In the genomic region with DNA sequence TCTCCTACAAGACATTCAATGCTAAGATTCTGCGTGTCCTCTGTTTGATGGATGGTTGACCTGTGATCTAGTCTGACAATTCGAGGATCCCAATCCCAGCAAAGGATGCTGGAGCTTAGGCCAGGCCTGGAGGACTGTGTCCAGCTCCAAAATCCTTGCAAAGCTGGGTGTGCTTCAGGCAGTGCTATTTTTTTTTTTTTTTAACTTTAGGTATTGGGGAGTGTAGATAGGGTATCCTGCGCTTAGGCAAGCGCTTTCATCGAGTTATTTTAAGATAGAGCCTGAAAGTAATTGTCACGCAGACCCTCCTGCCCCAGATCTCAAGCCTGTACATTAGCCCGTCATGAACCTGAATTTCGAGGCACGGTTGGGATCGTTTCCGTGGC, we compare ENCODE assay signal across 11 mouse cellular contexts. TPM values are rescaled to one million over a fixed set of nuclear protein-coding genes. Genes with fewer than 3 reads are reported as not detected.
A peak's percentile ranks its signal among the peaks of the same experiment; 100 is the strongest.
DNase-seq lines count a peak whose midpoint lies in the region; ATAC-seq and TF ChIP-seq lines count a peak whose summit lies in the region.
"Had no signal": no experiment of that assay in that cellular context is flagged by ENCODE, and none has a peak within 500 bp of the region (broad histone marks: within the 10 kb centered on the region; RNA-seq: fewer than 3 reads in every experiment).

No protein-coding gene starts in this region.

- H3K27me3 ChIP-seq in embryonic facial prominence, embryonic 15.5 days, result peaks cover 70% of the 10 kb centered on the region
- peaks cover 27% of the 10 kb centered on the region for H3K27me3 ChIP-seq in intestine, embryonic 16.5 days (replicated peaks; ENCODE audit: control insufficient read depth, insufficient read depth, low read length)
- peaks cover 51% of the 10 kb centered on the region for H3K27me3 ChIP-seq in neural tube, embryonic 12.5 days (replicated peaks)

- no peak for TF ChIP-seq CTCF in layer of hippocampus, adult 2 months (conservative IDR thresholded peaks at IDR 0.05)

- H3K4me3 ChIP-seq in layer of hippocampus, adult 2 months, result peak overlapping the region; percentile 39; the same call in 1 of the 2 replicates
- peak overlapping the region; percentile 41 for H3K4me3 ChIP-seq in embryonic facial prominence, embryonic 15.5 days (replicated peaks)
- peak overlapping the region; percentile 51 for H3K4me3 ChIP-seq in intestine, embryonic 16.5 days (ENCODE audit: low read length)
- peak overlapping the region; percentile 41 for H3K4me3 ChIP-seq in neural tube, embryonic 12.5 days

- no peak overlapping the region for H3K27ac ChIP-seq in layer of hippocampus, adult 2 months
- H3K27ac ChIP-seq in embryonic facial prominence, embryonic 15.5 days (replicated peaks), result no peak overlapping the region
- no peak overlapping the region for H3K27ac ChIP-seq in intestine, embryonic 16.5 days (ENCODE audit: low read length)
- no peak overlapping the region for H3K27ac ChIP-seq in neural tube, embryonic 12.5 days

- H3K4me2 ChIP-seq in embryonic facial prominence, embryonic 15.5 days (replicated peaks), result peak overlapping the region; percentile 71
- H3K4me2 ChIP-seq in intestine, embryonic 16.5 days (ENCODE audit: low read depth, low read length), result peak overlapping the region; percentile 78; the same call in 1 of the 2 replicates
- H3K4me2 ChIP-seq in neural tube, embryonic 12.5 days (replicated peaks), result peak overlapping the region; percentile 67

- no peaks in the 10 kb centered on the region for H3K9me3 ChIP-seq in embryonic facial prominence, embryonic 15.5 days (replicated peaks)
- H3K9me3 ChIP-seq in intestine, embryonic 16.5 days (ENCODE audit: control insufficient read depth, low read length), result no peaks in the 10 kb centered on the region
- no peaks in the 10 kb centered on the region for H3K9me3 ChIP-seq in neural tube, embryonic 12.5 days

- no peak for DNase-seq in layer of hippocampus, adult 2 months (ENCODE audit: low spot score in 2 of 2)
- DNase-seq in layer of hippocampus, adult 9-11 months, result no peak
- DNase-seq in frontal cortex, postnatal 10 days (ENCODE audit: low spot score in 2 of 2), result no peak
- DNase-seq in cerebellum, adult 9-10 months, result no peak

- H3K9ac ChIP-seq in embryonic facial prominence, embryonic 15.5 days, result no peak overlapping the region
- H3K9ac ChIP-seq in intestine, embryonic 16.5 days (ENCODE audit: low read depth, low read length), result no peak overlapping the region
- no peak overlapping the region for H3K9ac ChIP-seq in neural tube, embryonic 12.5 days

- no peak for ATAC-seq in embryonic facial prominence, embryonic 15.5 days (ENCODE audit: insufficient number of reproducible peaks, low FRiP score, low TSS enrichment, low read depth)
- no peak for ATAC-seq in intestine, embryonic 16.5 days
- ATAC-seq in neural tube, embryonic 12.5 days (ENCODE audit: low FRiP score, low read depth), result no peak
- no peak for ATAC-seq in frontal cortex, adult (ENCODE audit: low TSS enrichment)

- H3K4me1 ChIP-seq in embryonic facial prominence, embryonic 15.5 days, result peaks cover 10% of the 10 kb centered on the region
- peaks cover 9% of the 10 kb centered on the region for H3K4me1 ChIP-seq in intestine, embryonic 16.5 days (ENCODE audit: control insufficient read depth, insufficient read depth, low read length)
- peaks cover 7% of the 10 kb centered on the region; the same call in 1 of the 2 replicates for H3K4me1 ChIP-seq in neural tube, embryonic 12.5 days

- H3K36me3 ChIP-seq in embryonic facial prominence, embryonic 15.5 days, result no peaks in the 10 kb centered on the region
- no peaks in the 10 kb centered on the region for H3K36me3 ChIP-seq in intestine, embryonic 16.5 days (ENCODE audit: control insufficient read depth, insufficient read depth, low read length)
- no peaks in the 10 kb centered on the region for H3K36me3 ChIP-seq in neural tube, embryonic 12.5 days

- 30% methylated on average over 11 of the region's 11 CpGs for WGBS in embryonic facial prominence, embryonic 15.5 days
- WGBS in intestine, embryonic 16.5 days, result 30% methylated on average over 11 of the region's 11 CpGs
- WGBS in neural tube, embryonic 12.5 days, result 38% methylated on average over 11 of the region's 11 CpGs

RNA-seq across cellular contexts. Expression of gene Ddx43, which starts 0.3 kb away (rescaled TPM):
- total RNA-seq in layer of hippocampus, adult 2 months (2021), result not detected
- 0.20 and 0.28 TPM in 2 replicates for polyA plus RNA-seq in embryonic facial prominence, embryonic 15.5 days (2015; fragmentation: Nextera tagmentation; extraction: Ambion mirVana)
- 0.13 and 0.28 TPM in 2 replicates for polyA plus RNA-seq in intestine, embryonic 16.5 days (2015; fragmentation: Nextera tagmentation; extraction: Ambion mirVana)
- polyA plus RNA-seq in neural tube, embryonic 12.5 days (2016; fragmentation: Nextera tagmentation; extraction: Ambion mirVana), result 0.32 and 0.39 TPM in 2 replicates

RNA-seq across cellular contexts. Expression of gene Ooep, which starts 16.7 kb away (rescaled TPM):
- under 1 TPM in 1 of 2 experiments, not detected in 1; 0.17 TPM for total RNA-seq in layer of hippocampus, adult 2 months (2021)
- polyA plus RNA-seq in embryonic facial prominence, embryonic 15.5 days (2015; fragmentation: Nextera tagmentation; extraction: Ambion mirVana), result 2.0 and 2.2 TPM in 2 replicates
- 0.26 and 0.39 TPM in 2 replicates for polyA plus RNA-seq in intestine, embryonic 16.5 days (2015; fragmentation: Nextera tagmentation; extraction: Ambion mirVana)
- 2.1 and 2.3 TPM in 2 replicates for polyA plus RNA-seq in neural tube, embryonic 12.5 days (2016; fragmentation: Nextera tagmentation; extraction: Ambion mirVana)
- total RNA-seq: layer of hippocampus, postnatal 25 days; neutrophil, adult 5-6 weeks had no signal

RNA-seq across cellular contexts. Expression of gene Dppa5a, which starts 27.3 kb away (rescaled TPM):
- not detected for total RNA-seq in layer of hippocampus, adult 2 months (2021)
- 0.49 and 0.76 TPM in 2 replicates for polyA plus RNA-seq in embryonic facial prominence, embryonic 15.5 days (2015; fragmentation: Nextera tagmentation; extraction: Ambion mirVana)
- not detected in 2 replicates for polyA plus RNA-seq in intestine, embryonic 16.5 days (2015; fragmentation: Nextera tagmentation; extraction: Ambion mirVana)
- polyA plus RNA-seq in neural tube, embryonic 12.5 days (2016; fragmentation: Nextera tagmentation; extraction: Ambion mirVana), result 0.70 TPM in 1 of 2 replicates, not detected in the other
- total RNA-seq: layer of hippocampus, postnatal 25 days; neutrophil, adult 5-6 weeks had no signal

RNA-seq across cellular contexts. Expression of gene Gsta2, which starts 39.6 kb away (rescaled TPM):
- not detected for total RNA-seq in layer of hippocampus, adult 2 months (2021)
- 10.6 and 13.5 TPM in 2 replicates for polyA plus RNA-seq in embryonic facial prominence, embryonic 15.5 days (2015; fragmentation: Nextera tagmentation; extraction: Ambion mirVana)
- 77.3 and 89.5 TPM in 2 replicates for polyA plus RNA-seq in intestine, embryonic 16.5 days (2015; fragmentation: Nextera tagmentation; extraction: Ambion mirVana)
- polyA plus RNA-seq in neural tube, embryonic 12.5 days (2016; fragmentation: Nextera tagmentation; extraction: Ambion mirVana), result not detected in 2 replicates
- total RNA-seq: ES-E14; layer of hippocampus, postnatal 25 days; neutrophil, adult 5-6 weeks had no signal

RNA-seq across cellular contexts. Expression of gene Cgas, which starts 47.8 kb away (rescaled TPM):
- under 1 TPM; 0.79 to 0.92 TPM for total RNA-seq in layer of hippocampus, adult 2 months (2021)
- polyA plus RNA-seq in embryonic facial prominence, embryonic 15.5 days (2015; fragmentation: Nextera tagmentation; extraction: Ambion mirVana), result 2.5 and 3.3 TPM in 2 replicates
- polyA plus RNA-seq in intestine, embryonic 16.5 days (2015; fragmentation: Nextera tagmentation; extraction: Ambion mirVana), result 1.6 and 1.9 TPM in 2 replicates
- 0.73 and 1.3 TPM in 2 replicates for polyA plus RNA-seq in neural tube, embryonic 12.5 days (2016; fragmentation: Nextera tagmentation; extraction: Ambion mirVana)
